Mouse (Mus musculus): ENCODE data around the gene Spock1.

GRCm38 (mm10) chr13:57894597-57894996, 13.5 kb downstream of the Spock1 start:
- no peak for TF ChIP-seq MAFK (IDR thresholded peaks at IDR 0.05; ENCODE audit: insufficient read depth, low read depth, low read length)
- TF ChIP-seq CHD2 (IDR thresholded peaks at IDR 0.05; ENCODE audit: low read depth, low read length): no peak
- TF ChIP-seq ZNF384 (IDR thresholded peaks at IDR 0.05; ENCODE audit: low read depth, low read length): no peak
- no peak for TF ChIP-seq ZC3H11A (IDR thresholded peaks at IDR 0.05; ENCODE audit: borderline replicate concordance, low read depth, low read length)
- TF ChIP-seq HCFC1 (IDR thresholded peaks at IDR 0.05; ENCODE audit: borderline replicate concordance, insufficient read depth, low read length): no peak

All from ES-E14 (cell line).